9 mouse cellular contexts compared by ENCODE assay signal in the genomic region with DNA sequence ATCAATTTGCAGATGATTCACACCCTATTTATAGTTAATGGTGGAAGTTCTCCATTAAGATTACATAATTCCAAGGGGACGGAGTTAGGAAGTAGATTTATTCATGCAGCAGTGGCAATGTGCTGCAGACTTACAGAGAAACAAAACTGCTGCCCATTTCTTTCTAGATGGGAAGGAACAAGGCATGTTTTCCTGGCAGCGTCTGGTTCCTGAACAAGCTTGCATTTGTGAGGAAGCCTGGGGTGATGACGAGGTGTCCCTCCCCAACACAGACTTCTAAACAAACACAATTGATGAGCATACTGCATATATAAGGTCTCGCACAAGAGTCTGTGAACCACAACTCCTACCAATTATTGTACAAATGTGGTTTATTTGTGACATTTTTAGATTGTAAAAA.
DNase-seq lines count a peak whose midpoint lies in the region; ATAC-seq and TF ChIP-seq lines count a peak whose summit lies in the region.
"Had no signal": no experiment of that assay in that cellular context is flagged by ENCODE, and none has a peak within 500 bp of the region (broad histone marks: within the 10 kb centered on the region; RNA-seq: fewer than 3 reads in every experiment).

No protein-coding gene starts in this region.

- WGBS in neural tube, embryonic 13.5 days = 63% methylated on average over 4 of the region's 4 CpGs
- WGBS in olfactory bulb, adult 2 months = 13% methylated on average over 4 of the region's 4 CpGs

- H3K27me3 ChIP-seq in neural tube, embryonic 13.5 days = no peaks in the 10 kb centered on the region
- H3K27me3 ChIP-seq: heart, embryonic 13.5 days had no signal

- H3K9me3 ChIP-seq in neural tube, embryonic 13.5 days = no peaks in the 10 kb centered on the region
- H3K9me3 ChIP-seq: heart, embryonic 13.5 days had no signal

- TF ChIP-seq CTCF in olfactory bulb, adult 2 months (IDR thresholded peaks at IDR 0.05; ENCODE audit: insufficient read depth, low read depth, low read length) = no peak

- DNase-seq in neural tube, embryonic 10.5 days (ENCODE audit: extremely low spot score, low spot score) = no peak
- peak; percentile 27 to 50 for DNase-seq in cerebellum, postnatal 36 days
- peak; percentile 34 to 43 for DNase-seq in layer of hippocampus, postnatal 10 days (ENCODE audit: low spot score in 2 of 2)
- DNase-seq in heart, adult 11 months = no peak
- no peak for DNase-seq in adrenal gland, adult 8-10 months
- no peak for DNase-seq in spleen, adult 18-20 months

- H3K27ac ChIP-seq in neural tube, embryonic 13.5 days (replicated peaks) = peak overlapping the region; percentile 72
- peak overlapping the region; percentile 90 for H3K27ac ChIP-seq in olfactory bulb, adult 2 months (ENCODE audit: insufficient read depth, low read depth, low read length)
- H3K27ac ChIP-seq: heart, embryonic 13.5 days had no signal

- ATAC-seq in neural tube, embryonic 13.5 days (ENCODE audit: low read depth) = peak; percentile 66; the same call in 1 of the 2 replicates

- H3K4me2 ChIP-seq in neural tube, embryonic 13.5 days = peak overlapping the region; percentile 7; the same call in 1 of the 2 replicates
- H3K4me2 ChIP-seq: heart, embryonic 13.5 days had no signal

- TF ChIP-seq POLR2A in olfactory bulb, adult 2 months (IDR thresholded peaks at IDR 0.05; ENCODE audit: insufficient read depth, low read depth, low read length) = no peak

- H3K4me3 ChIP-seq in neural tube, embryonic 13.5 days = no peak overlapping the region
- no peak overlapping the region for H3K4me3 ChIP-seq in olfactory bulb, adult 2 months (ENCODE audit: insufficient read depth, low read depth, low read length)
- H3K4me3 ChIP-seq: heart, embryonic 13.5 days had no signal

- peak overlapping the region; percentile 54 for H3K9ac ChIP-seq in neural tube, embryonic 13.5 days
- H3K9ac ChIP-seq: heart, embryonic 13.5 days had no signal

- no peaks in the 10 kb centered on the region for H3K36me3 ChIP-seq in neural tube, embryonic 13.5 days
- H3K36me3 ChIP-seq: heart, embryonic 13.5 days had no signal

- H3K4me1 ChIP-seq in neural tube, embryonic 13.5 days (replicated peaks) = peaks cover 9% of the 10 kb centered on the region
- peaks cover 2% of the 10 kb centered on the region; the same call in 1 of the 2 replicates for H3K4me1 ChIP-seq in olfactory bulb, adult 2 months (ENCODE audit: control insufficient read depth, insufficient read depth, low read length)
- H3K4me1 ChIP-seq: heart, embryonic 13.5 days had no signal

Comparison
In these comparisons a context has a peak if more than half of its experiments do, and no peak if none do; other contexts are left out.
1. DNase-seq: peak in cerebellum, postnatal 36 days (2 of 2) and layer of hippocampus, postnatal 10 days (2 of 2); none in neural tube, embryonic 10.5 days (single experiment), heart, adult 11 months (single experiment), adrenal gland, adult 8-10 months (single experiment) and spleen, adult 18-20 months (0 of 2).